Mouse (Mus musculus): Measurements from ENCODE around the gene Cnksr2. TPM values are rescaled to one million over a fixed set of nuclear protein-coding genes. Genes with fewer than 3 reads are reported as not detected.
A peak's percentile ranks its signal among the peaks of the same experiment; 100 is the strongest.

The Cnksr2 gene
- polyA plus RNA-seq, 1 experiment from 2014 or later = 6.2 TPM

DNA sequence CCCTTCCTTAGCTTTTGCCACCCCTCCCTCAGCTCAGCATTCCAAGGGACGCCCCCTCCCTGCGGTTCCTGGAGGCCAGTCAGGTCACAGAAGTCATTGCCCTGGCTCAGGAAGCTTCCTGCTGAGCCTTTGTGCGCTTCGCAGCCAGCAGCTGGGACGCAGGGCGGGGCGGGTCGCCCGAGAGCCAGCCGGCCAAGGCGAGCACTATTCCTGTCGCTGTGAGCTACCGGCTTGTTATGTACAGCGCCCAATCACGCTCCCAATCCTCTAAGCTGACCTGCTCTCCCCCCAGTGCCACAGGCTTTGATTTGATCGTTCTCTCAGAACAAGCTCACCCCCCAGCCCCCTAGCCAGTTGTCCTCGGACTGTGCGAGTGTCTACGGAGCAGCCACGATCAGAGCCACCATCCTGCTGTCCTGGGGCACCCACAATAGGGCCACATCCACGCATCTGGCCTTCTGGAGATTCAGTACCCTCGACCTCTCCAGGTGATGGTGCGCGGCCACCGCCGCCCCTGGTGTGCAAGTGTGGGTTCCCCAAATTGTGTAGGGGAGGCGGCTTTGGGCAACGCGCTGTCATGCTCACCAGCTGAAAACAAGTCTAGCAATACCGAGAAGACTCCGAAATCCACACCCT lies 225.4 kb downstream of the Cnksr2 start:
- Histone ChIP-seq H3K4me2 (replicated peaks) (peak overlapping the region; percentile 57), H3K9ac (no peak overlapping the region), H3K27me3 (replicated peaks) (no peaks in the 10 kb centered on the region), H3K36me3 (no peaks in the 10 kb centered on the region), H3K4me3 (no peak overlapping the region), H3K4me1 (no peaks in the 10 kb centered on the region), H3K27ac (no peak overlapping the region), H3K9me3 (no peaks in the 10 kb centered on the region)
- WGBS = 19% methylated on average over 31 of the region's 31 CpGs
- ATAC-seq (ENCODE audit: low FRiP score, low read depth) = peak; percentile 75

DNA sequence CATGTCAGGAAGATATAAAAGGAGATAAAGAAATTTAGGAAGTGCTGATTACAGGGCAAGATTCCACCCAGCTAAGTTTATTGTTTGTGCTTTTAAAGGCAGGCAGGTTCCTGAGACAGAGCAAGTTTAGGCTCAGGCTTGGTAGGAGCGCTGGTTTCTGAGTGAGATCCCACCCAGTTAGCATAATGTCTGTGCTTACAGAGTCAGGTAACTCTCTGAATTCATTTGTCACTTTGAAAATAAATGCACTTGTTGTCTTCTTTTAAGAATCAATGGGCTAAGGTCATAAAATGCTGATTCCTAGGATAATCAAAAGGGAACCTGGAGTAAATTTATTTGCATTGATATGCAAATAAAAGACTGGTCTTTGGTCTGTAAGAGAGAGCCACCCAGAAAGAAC lies 233.4 kb downstream of the Cnksr2 start:
- Histone ChIP-seq H3K4me2 (replicated peaks) (no peak overlapping the region), H3K9ac (no peak overlapping the region), H3K4me1 (no peaks in the 10 kb centered on the region), H3K9me3 (no peaks in the 10 kb centered on the region), H3K36me3 (no peaks in the 10 kb centered on the region), H3K27ac (no peak overlapping the region), H3K4me3 (no peak overlapping the region), H3K27me3 (replicated peaks) (no peaks in the 10 kb centered on the region)
- ATAC-seq (ENCODE audit: low FRiP score, low read depth) = no peak
- 46% methylated on average over 1 of the region's 1 CpGs for WGBS

DNA sequence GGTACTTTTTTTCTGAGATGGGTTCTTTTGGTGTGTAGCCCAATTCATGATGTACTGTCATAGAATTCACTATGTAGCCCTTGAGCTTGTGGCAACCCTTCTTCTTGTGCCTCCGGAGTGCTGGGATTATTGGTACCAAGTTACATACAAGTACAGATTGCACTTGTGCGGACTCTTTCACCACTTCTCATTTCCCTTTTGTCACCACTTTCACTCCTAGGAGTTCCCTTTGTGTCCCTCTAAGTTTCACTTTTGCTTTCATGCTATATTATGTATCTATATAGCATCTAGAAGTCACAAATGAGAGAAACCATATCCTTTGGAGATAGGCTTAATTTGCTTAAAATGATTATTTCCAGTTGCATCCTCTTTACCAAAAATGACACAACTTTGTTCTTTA lies 241.4 kb downstream of the Cnksr2 start:
- 86% methylated on average over 2 of the region's 2 CpGs for WGBS
- H3K9ac ChIP-seq = no peak overlapping the region
- no peak overlapping the region for H3K4me3 ChIP-seq
- H3K27me3 ChIP-seq (replicated peaks) = no peaks in the 10 kb centered on the region
- no peaks in the 10 kb centered on the region for H3K4me1 ChIP-seq
- no peaks in the 10 kb centered on the region for H3K9me3 ChIP-seq
- no peaks in the 10 kb centered on the region for H3K36me3 ChIP-seq
- no peak for ATAC-seq (ENCODE audit: low FRiP score, low read depth)
- no peak overlapping the region for H3K27ac ChIP-seq
- H3K4me2 ChIP-seq (replicated peaks) = no peak overlapping the region

Other genes starting within 250 kb of the Cnksr2 start
- gene Klhl34, start 224.9 kb downstream of the Cnksr2 start, polyA plus RNA-seq (2016; fragmentation: Nextera tagmentation; extraction: Ambion mirVana) = 1.2 and 1.8 TPM in 2 replicates

Measured in neural tube, embryonic 12.5 days (tissue).